Mouse (Mus musculus) embryonic facial prominence, embryonic 14.5 days (tissue): ENCODE measurements around the gene Zfp629. TPM values are rescaled to one million over a fixed set of nuclear protein-coding genes. Genes with fewer than 3 reads are reported as not detected.

Experiments
- ATAC-seq: fragments of 200-750 bp; cut with Nextera tagmentation; 2 replicates; pipeline ENCODE4 v1.8.0; 2017; ENCODE audit warnings: low read depth, moderate number of reproducible peaks, moderate TSS enrichment
- DNase-seq: peaks from one replicate; pipeline ENCODE4 v3.0.0-alpha.2; 2015; ENCODE audit warnings: low spot score
- H3K27ac ChIP-seq: fragments of 300-500 bp; sonication (generic); replicated peaks from 2 replicates; pipeline ENCODE4 v1.5.1; 2014; ENCODE audit warnings: low read depth, mild to moderate bottlenecking, low read length, moderate library complexity
- H3K27me3 ChIP-seq: fragments of 300-500 bp; sonication (generic); replicated peaks from 2 replicates; pipeline ENCODE4 v1.6.1; 2014; ENCODE audit warnings: low read length; ENCODE audit not compliant: control insufficient read depth, insufficient read depth
- H3K36me3 ChIP-seq: fragments of 300-500 bp; sonication (generic); 2 replicates; pipeline ENCODE4 v1.6.1; 2014; ENCODE audit warnings: low read length, mixed read lengths; ENCODE audit not compliant: control insufficient read depth, insufficient read depth
- H3K4me1 ChIP-seq: fragments of 300-500 bp; sonication (generic); 2 replicates; pipeline ENCODE4 v1.6.1; 2014; ENCODE audit warnings: antibody characterized with exemption, low read length; ENCODE audit not compliant: control insufficient read depth, insufficient read depth
- H3K4me2 ChIP-seq: fragments of 300-500 bp; sonication (generic); 2 replicates; pipeline ENCODE4 v1.6.1; 2014; ENCODE audit warnings: low read depth, mild to moderate bottlenecking, low read length, moderate library complexity, mixed read lengths
- H3K4me3 ChIP-seq: fragments of 300-500 bp; sonication (generic); 2 replicates; pipeline ENCODE4 v1.5.1; 2014; ENCODE audit warnings: low read depth, mild to moderate bottlenecking, low read length
- H3K9ac ChIP-seq: fragments of 300-500 bp; sonication (generic); 2 replicates; pipeline ENCODE4 v1.6.1; 2014; ENCODE audit warnings: low read depth, mild to moderate bottlenecking, low read length, moderate library complexity, mixed read lengths
- H3K9me3 ChIP-seq: fragments of 300-500 bp; sonication (generic); 2 replicates; pipeline ENCODE4 v1.6.1; 2016; ENCODE audit warnings: low read length; ENCODE audit not compliant: control insufficient read depth
- WGBS: fragments of 180-500 bp; shearing (Covaris S2); extraction: QIAGEN DNeasy Blood & Tissue Kit; methylation state at CpG from one replicate; pipeline ENCODE4 v1.1.7; 2014; 5-methylcytosine and 5-hydroxymethylcytosine counted together
- polyA plus RNA-seq: library from polyadenylated mRNA; unstranded; fragments of >200 nt; fragmentation: Nextera tagmentation; extraction: Ambion mirVana; gene quantifications from 2 replicates; pipeline ENCODE4 v1.2.1, GENCODE M21; 2014

Gene Zfp629
- polyA plus RNA-seq = 13.0 and 17.9 TPM in 2 replicates

DNA sequence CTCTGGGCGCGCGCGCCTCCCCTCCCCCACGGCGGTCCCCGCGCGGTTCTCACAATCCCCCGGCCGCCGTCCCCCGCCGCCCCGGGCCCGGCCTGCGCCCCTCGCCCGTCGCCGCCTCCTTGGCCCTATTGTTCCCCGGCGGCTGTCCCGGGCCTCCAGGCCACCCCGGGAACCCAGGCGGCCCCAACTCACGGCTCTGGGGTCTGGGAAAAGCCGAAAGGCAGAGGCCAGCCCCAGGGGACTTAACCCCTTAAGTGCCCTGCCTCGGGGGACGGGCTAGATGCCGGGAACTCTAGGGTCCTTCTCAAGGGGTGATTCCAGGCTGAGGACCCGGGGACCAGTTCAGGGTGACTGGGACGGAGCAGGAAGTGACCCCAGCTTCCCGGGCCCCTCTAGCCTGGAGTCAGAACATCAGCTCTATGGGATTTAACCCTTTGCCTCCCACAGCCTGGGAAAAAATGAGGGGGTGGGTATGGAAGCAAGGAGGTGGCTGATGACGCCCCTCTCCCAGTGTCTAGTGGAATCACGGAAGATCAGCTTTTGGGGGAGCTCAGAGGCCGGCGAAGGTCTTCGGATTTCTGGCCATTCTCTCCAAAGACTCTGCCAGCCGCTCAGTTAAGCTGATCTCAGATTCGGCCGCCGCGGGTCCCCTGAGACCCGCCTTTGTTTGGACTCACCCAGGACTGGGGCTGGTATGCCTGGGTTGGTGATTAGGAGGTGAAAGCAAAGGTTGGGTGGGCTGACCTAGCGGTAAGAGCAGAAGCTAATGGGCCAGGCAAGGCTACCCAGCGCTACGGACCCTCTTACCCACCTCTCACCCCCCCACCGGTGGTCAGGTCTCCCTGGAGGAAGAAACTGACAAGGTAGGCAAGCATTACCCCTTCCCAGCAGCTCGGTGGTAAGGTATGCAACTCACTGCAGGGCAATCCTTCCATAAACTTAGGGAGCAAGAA is at the start of gene Zfp629:
Zfp629 (minus strand) TSS at position 907 of the 953 bp plus-strand sequence.
- peak; percentile 93 for DNase-seq
- 0% methylated on average over 25 of the region's 50 CpGs for WGBS
- Histone ChIP-seq H3K36me3 (peaks cover 32% of the 10 kb centered on the region), H3K27ac (peak within 1 kb of the TSS; percentile 74), H3K27me3 (no peaks in the 10 kb centered on the region), H3K9me3 (no peaks in the 10 kb centered on the region), H3K4me2 (peak within 1 kb of the TSS; percentile 61), H3K4me1 (peaks cover 6% of the 10 kb centered on the region), H3K4me3 (peak within 1 kb of the TSS; percentile 93), H3K9ac (peak within 1 kb of the TSS; percentile 93)
- ATAC-seq = peak; percentile 92

DNA sequence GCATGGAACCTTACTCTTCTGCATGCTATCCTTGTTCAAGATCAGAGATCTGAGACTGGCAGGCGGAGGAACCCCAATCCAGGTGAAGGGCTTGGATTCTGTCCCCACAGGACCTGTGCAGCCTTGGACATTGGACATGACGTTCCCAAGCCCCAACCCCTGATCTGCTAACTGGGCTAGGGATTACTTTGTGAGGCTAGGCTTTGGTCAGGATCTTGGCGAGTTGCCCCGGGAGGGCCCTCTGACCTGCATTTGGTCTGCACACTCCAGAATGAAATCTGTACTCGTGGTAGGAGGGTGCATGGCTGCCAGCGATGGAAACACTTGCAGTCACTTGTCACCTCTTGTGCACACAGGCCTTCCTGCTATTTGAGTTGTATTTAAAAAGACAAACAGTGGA is 47.3 kb upstream of the Zfp629 start:
- Histone ChIP-seq H3K4me1 (no peaks in the 10 kb centered on the region), H3K9me3 (0 out of 2 replicates have a peak, but pooled peaks cover 3% of the 10 kb centered on the region), H3K4me2 (no peak overlapping the region), H3K27me3 (no peaks in the 10 kb centered on the region), H3K27ac (no peak overlapping the region), H3K9ac (no peak overlapping the region), H3K4me3 (no peak overlapping the region), H3K36me3 (peaks cover 32% of the 10 kb centered on the region)
- DNase-seq (no peak), ATAC-seq (no peak)
- 88% methylated on average over 6 of the region's 6 CpGs for WGBS

DNA sequence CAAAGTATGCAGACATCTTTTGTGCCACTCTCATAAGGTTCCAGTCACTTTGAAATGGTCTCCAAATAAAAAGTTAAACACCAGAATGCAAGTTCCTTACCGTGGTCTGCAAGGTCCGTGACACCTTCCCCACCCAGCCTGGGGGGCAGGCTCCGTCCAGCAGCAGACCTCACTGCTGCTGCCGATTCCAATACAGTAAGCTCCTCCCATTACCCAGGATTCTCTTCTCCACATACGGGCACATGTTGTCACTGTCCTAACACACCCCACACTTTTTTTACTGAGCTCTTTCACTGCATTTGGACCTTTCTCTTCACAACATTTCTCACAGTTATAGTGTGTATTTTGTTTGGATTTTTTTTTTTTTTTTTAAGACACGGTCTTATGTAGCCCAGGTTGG is 46.2 kb upstream of the Zfp629 start:
- H3K9ac ChIP-seq = no peak overlapping the region
- no peak for ATAC-seq
- no peak for DNase-seq
- no peaks in the 10 kb centered on the region for H3K27me3 ChIP-seq
- 82% methylated on average over 6 of the region's 6 CpGs for WGBS
- no peak overlapping the region for H3K4me3 ChIP-seq
- peaks cover 28% of the 10 kb centered on the region for H3K36me3 ChIP-seq
- 0 out of 2 replicates have a peak, but pooled peaks cover 3% of the 10 kb centered on the region for H3K9me3 ChIP-seq
- H3K4me2 ChIP-seq = no peak overlapping the region
- H3K27ac ChIP-seq = no peak overlapping the region
- no peaks in the 10 kb centered on the region for H3K4me1 ChIP-seq

- WGBS = 82% methylated on average over 3 of the region's 3 CpGs
- no peak for ATAC-seq
These were observed 45.3 kb upstream of the Zfp629 start for GRCm38 (mm10) chr7:127660882-127661281.

DNA sequence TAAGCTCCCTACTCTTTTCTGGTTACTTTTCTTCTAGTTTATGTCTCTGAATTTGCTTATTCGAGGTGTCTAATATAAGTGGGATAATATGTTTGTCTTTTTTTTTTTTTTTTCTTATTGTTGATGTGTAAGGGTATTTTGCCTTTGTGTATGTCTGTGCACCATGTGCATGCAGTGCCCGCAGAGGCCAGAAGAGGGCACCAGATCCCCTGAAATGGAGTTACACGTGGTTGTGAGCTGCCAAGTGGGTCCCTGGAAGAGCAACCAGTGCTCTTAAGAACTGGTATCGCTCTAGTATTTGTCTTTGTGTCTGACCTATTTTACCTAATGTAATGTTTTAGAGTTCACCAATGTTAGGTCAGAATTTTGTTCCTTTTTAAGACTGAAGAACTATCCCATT is 41.3 kb upstream of the Zfp629 start:
- H3K4me3 ChIP-seq = no peak overlapping the region
- ATAC-seq (no peak), DNase-seq (no peak)
- H3K4me2 ChIP-seq = no peak overlapping the region
- H3K9ac ChIP-seq = no peak overlapping the region
- no peak overlapping the region for H3K27ac ChIP-seq
- H3K9me3 ChIP-seq = 0 out of 2 replicates have a peak, but pooled peaks cover 3% of the 10 kb centered on the region
- H3K36me3 ChIP-seq = no peaks in the 10 kb centered on the region
- no peaks in the 10 kb centered on the region for H3K27me3 ChIP-seq
- H3K4me1 ChIP-seq = no peaks in the 10 kb centered on the region
- WGBS = 35% methylated on average over 4 of the region's 4 CpGs

More at GRCm38 (mm10) chr7:127660882-127661281, 45.3 kb upstream of the Zfp629 start:
- no peak for DNase-seq
- no peak overlapping the region for H3K4me2 ChIP-seq
- H3K9ac ChIP-seq = no peak overlapping the region
- H3K36me3 ChIP-seq = peaks cover 18% of the 10 kb centered on the region
- H3K4me3 ChIP-seq = no peak overlapping the region
- no peaks in the 10 kb centered on the region for H3K4me1 ChIP-seq
- H3K9me3 ChIP-seq = 0 out of 2 replicates have a peak, but pooled peaks cover 3% of the 10 kb centered on the region
- H3K27me3 ChIP-seq = no peaks in the 10 kb centered on the region
- no peak overlapping the region for H3K27ac ChIP-seq

GRCm38 (mm10) chr7:127654318-127654717 is 38.7 kb upstream of the Zfp629 start:
- no peak for ATAC-seq
- no peak overlapping the region for H3K9ac ChIP-seq
- H3K36me3 ChIP-seq = no peaks in the 10 kb centered on the region
- no peak overlapping the region for H3K4me3 ChIP-seq
- H3K4me2 ChIP-seq = no peak overlapping the region
- no peak overlapping the region for H3K27ac ChIP-seq
- DNase-seq = no peak
- no peaks in the 10 kb centered on the region for H3K27me3 ChIP-seq
- H3K4me1 ChIP-seq = no peaks in the 10 kb centered on the region
- no peaks in the 10 kb centered on the region for H3K9me3 ChIP-seq
- WGBS = 78% methylated on average over 10 of the region's 10 CpGs

- whole genome bisulfite sequencing = 5% methylated on average over 18 of the region's 18 CpGs
- H3K27me3 ChIP-seq = no peaks in the 10 kb centered on the region
- H3K36me3 ChIP-seq = no peaks in the 10 kb centered on the region
- peak overlapping the region; percentile 48 for H3K4me2 ChIP-seq
- no peaks in the 10 kb centered on the region for H3K4me1 ChIP-seq
- H3K9ac ChIP-seq = peak overlapping the region; percentile 47
- peak overlapping the region; percentile 17 for H3K4me3 ChIP-seq
- H3K9me3 ChIP-seq = no peaks in the 10 kb centered on the region
- ATAC-seq (peak; percentile 78), DNase-seq (peak; percentile 53)
- H3K27ac ChIP-seq = no peak overlapping the region; the same call in 1 of the 2 replicates
These were observed 36.5 kb upstream of the Zfp629 start for GRCm38 (mm10) chr7:127652050-127652449.

DNA sequence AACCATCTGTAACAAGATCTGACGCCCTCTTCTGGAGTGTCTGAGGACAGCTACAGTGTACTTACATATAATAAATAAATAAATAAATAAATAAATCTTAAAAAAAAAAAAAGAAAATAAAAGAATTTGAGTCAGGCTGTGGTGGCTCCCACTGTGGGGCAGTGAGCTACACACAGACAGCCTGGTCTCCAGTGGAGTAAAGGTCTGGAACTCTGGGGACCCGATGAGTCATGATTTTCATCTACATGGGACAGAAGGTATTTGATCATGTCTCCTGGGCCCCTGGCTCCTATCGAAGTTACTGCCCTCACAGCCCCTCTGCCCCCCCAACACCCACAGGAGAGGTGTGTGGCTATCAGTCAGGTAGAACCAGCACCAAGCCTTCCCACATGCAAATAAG is 36.0 kb upstream of the Zfp629 start:
- ATAC-seq = no peak
- Histone ChIP-seq H3K9ac (peak overlapping the region; percentile 47; the same call in 1 of the 2 replicates), H3K27ac (no peak overlapping the region), H3K4me3 (no peak overlapping the region), H3K27me3 (no peaks in the 10 kb centered on the region), H3K4me2 (peak overlapping the region; percentile 48), H3K36me3 (no peaks in the 10 kb centered on the region), H3K9me3 (no peaks in the 10 kb centered on the region), H3K4me1 (no peaks in the 10 kb centered on the region)
- no peak for DNase-seq
- WGBS = 59% methylated on average over 2 of the region's 3 CpGs
